Mouse (Mus musculus) C2C12 (cell line): ENCODE data around the gene Chrdl2. TPM values are rescaled to one million over a fixed set of nuclear protein-coding genes. Genes with fewer than 3 reads are reported as not detected.
A peak's percentile ranks its signal among the peaks of the same experiment; 100 is the strongest.

Source experiments
- H3K27me3 ChIP-seq: one replicate; pipeline ENCODE4 v1.6.1; 2011; ENCODE audit not compliant: control insufficient read depth, insufficient read depth, insufficient read length
- H3K36me3 ChIP-seq: one replicate; pipeline ENCODE4 v1.6.1; 2011; ENCODE audit not compliant: control insufficient read depth, insufficient read depth
- H3K4me3 ChIP-seq: one replicate; pipeline ENCODE4 v1.5.1; 2011; ENCODE audit warnings: mild to moderate bottlenecking, control low read depth; ENCODE audit not compliant: poor library complexity, insufficient read depth, severe bottlenecking
- H3K79me2 ChIP-seq: one replicate; pipeline ENCODE4 v1.6.1; 2011; ENCODE audit not compliant: control insufficient read depth, insufficient read depth
- H3K79me3 ChIP-seq: one replicate; pipeline ENCODE4 v1.6.1; 2011; ENCODE audit warnings: low read depth, control low read depth
- H3ac ChIP-seq: one replicate; pipeline ENCODE3; 2011; ENCODE audit warnings: low read depth; ENCODE audit not compliant: control insufficient read depth, insufficient read length
- CEBPB ChIP-seq: IDR thresholded peaks from one replicate; pipeline ENCODE4 v1.6.1; 2011; ENCODE audit warnings: low read depth, mild to moderate bottlenecking, control low read depth, moderate library complexity
- CTCF ChIP-seq: IDR thresholded peaks from one replicate; pipeline ENCODE4 v1.5.1; 2011; ENCODE audit not compliant: control insufficient read depth, insufficient read depth, insufficient read length
- FOSL1 ChIP-seq: IDR thresholded peaks from one replicate; pipeline ENCODE4 v1.8.0; 2011; ENCODE audit warnings: mild to moderate bottlenecking, low read length; ENCODE audit not compliant: poor library complexity, insufficient read depth, severe bottlenecking
- MAX ChIP-seq: IDR thresholded peaks from one replicate; pipeline ENCODE4 v1.6.1; 2011; ENCODE audit warnings: mild to moderate bottlenecking, control low read depth
- MYOD1 ChIP-seq: IDR thresholded peaks from one replicate; pipeline ENCODE4 v1.6.1; 2011; ENCODE audit warnings: low read depth; ENCODE audit not compliant: control insufficient read depth, insufficient read length
- MYOG ChIP-seq: IDR thresholded peaks from one replicate; pipeline ENCODE4 v1.6.1; 2011; ENCODE audit not compliant: control insufficient read depth, insufficient read length; ENCODE audit errors: extremely low read depth
- USF1 ChIP-seq: IDR thresholded peaks from one replicate; pipeline ENCODE4 v1.6.1; 2011; ENCODE audit warnings: low read depth, mild to moderate bottlenecking, control low read depth, moderate library complexity
- polyA plus RNA-seq: library from polyadenylated mRNA; unstranded; fragments of >200 nt; fragmentation: generic; extraction: Trizol; gene quantifications from one replicate; pipeline ENCODE4 v1.2.1, GENCODE M21; 2012; ENCODE audit warnings: missing spikeins

Chrdl2 gene
- polyA plus RNA-seq, 1 experiment = not detected

DNA sequence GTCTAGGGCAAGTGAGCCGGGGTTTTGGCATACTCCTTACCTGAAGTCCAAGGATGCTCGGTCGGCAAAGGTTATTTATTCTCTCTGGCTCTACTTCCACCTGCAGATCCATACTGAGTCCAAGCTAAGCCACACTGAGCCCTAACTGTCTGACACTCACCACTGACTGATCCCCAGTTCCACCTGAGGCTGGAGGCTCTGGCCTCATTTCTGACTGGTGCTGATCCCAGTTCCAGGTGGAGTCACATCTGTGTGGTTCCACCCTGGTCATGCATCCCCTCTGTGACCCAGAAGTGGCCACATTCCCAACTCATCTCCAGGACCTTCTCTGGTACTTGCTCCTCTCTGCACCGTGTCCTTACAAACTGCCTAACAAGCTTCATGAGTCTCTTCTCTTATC lies 2.8 kb downstream of the Chrdl2 start:
- Histone ChIP-seq H3K79me2 (no peaks in the 10 kb centered on the region), H3K79me3 (no peaks in the 10 kb centered on the region), H3K4me3 (no peak overlapping the region), H3K36me3 (no peaks in the 10 kb centered on the region), H3K27me3 (peaks cover 74% of the 10 kb centered on the region), H3ac (no peak overlapping the region)
- no peak for TF ChIP-seq FOSL1
- no peak for TF ChIP-seq MYOG
- TF ChIP-seq CEBPB = no peak
- TF ChIP-seq MAX = no peak
- TF ChIP-seq USF1 = no peak
- TF ChIP-seq MYOD1 = no peak
- no peak for TF ChIP-seq CTCF

DNA sequence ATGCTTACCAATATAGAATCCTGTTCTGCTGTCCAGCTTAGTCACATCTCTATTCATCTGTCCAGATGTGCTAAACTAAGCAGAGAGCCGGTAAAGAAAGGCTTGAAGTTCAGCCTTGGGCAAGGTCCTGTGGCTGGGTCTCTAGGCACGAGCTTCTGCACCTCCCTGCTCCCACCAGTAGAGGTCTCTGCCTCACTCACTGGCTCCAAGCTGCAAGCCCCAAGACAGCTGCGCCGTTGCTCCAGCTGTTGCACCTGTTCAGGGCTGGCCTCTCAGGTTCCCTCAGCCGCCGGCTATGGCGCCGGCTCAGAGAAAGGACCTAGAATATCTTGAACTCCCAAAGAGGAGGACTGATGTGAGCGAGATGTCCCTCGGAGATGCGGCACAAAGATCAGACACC lies 3.7 kb downstream of the Chrdl2 start:
- peak; percentile 74 for TF ChIP-seq MYOD1
- peak; percentile 62 for TF ChIP-seq CTCF
- TF ChIP-seq USF1 = no peak
- Histone ChIP-seq H3K36me3 (no peaks in the 10 kb centered on the region), H3K4me3 (no peak overlapping the region), H3ac (no peak overlapping the region), H3K27me3 (peaks cover 77% of the 10 kb centered on the region), H3K79me3 (no peaks in the 10 kb centered on the region), H3K79me2 (no peaks in the 10 kb centered on the region)

DNA sequence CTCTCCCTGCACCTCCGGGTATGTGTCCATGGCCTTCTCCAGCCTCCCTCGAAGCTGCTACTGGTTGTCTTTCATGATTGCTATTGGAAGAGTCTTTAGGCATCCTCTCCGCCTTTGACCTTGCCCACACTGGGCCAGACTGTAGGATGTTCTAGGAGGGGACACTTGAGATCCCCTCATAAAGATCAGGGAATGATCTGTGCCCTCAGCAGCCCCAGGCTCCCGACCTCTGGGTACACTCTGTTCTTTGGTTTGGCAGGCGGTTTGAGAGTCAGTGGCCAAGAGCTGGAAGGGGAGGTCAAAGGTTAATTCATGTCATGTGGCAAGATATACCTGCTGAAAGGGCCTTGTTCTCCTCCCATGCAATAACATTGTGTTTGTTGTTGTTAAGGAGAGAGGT lies 4.7 kb downstream of the Chrdl2 start:
- Histone ChIP-seq H3K27me3 (peaks cover 66% of the 10 kb centered on the region), H3K36me3 (no peaks in the 10 kb centered on the region), H3ac (no peak overlapping the region), H3K79me2 (no peaks in the 10 kb centered on the region), H3K79me3 (no peaks in the 10 kb centered on the region), H3K4me3 (no peak overlapping the region)
- no peak for TF ChIP-seq CEBPB
- no peak for TF ChIP-seq MYOG
- no peak for TF ChIP-seq CTCF
- TF ChIP-seq MYOD1 = no peak
- no peak for TF ChIP-seq USF1
- TF ChIP-seq FOSL1 = no peak

DNA sequence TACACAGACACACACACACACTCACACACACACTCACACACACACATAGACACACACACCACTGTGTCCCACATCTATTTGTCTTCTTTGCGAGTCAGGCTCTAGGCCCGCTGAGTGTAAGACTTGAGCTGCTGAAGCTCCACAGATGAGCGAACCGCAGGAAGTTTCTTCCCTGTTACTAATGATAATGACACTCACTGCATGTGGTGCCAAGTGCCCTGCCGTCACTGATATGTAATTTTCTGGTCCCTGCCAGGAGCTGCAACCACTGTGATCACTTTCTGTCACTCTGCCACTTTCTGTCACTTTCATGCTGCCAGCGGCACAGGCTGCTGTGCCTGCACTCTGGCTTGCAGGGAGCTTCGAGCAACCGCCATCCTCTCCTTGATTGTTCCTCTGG lies 6.1 kb downstream of the Chrdl2 start:
- no peak for TF ChIP-seq MYOG
- TF ChIP-seq CTCF = no peak
- Histone ChIP-seq H3ac (no peak overlapping the region), H3K4me3 (no peak overlapping the region), H3K36me3 (no peaks in the 10 kb centered on the region), H3K27me3 (peaks cover 65% of the 10 kb centered on the region), H3K79me3 (no peaks in the 10 kb centered on the region), H3K79me2 (no peaks in the 10 kb centered on the region)

DNA sequence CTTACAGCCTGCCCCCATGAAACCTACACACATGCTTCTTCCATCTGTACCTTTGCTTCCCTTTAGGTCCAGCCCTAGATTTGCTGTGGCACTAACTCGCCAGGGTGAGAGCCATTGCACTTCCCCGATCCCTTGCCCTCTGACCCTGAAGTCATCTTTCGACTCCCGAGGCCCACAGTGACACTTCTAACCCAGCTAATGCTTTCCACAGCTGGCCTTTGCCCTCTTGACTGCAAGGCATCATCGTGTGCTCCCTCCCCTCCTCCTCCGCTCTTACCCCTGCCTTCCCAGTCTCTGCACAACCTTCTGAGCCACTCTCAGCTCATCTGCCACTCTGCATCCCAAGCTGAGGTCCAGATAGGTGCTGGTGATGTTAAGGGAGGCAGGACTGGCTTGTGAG lies 6.5 kb downstream of the Chrdl2 start:
- Histone ChIP-seq H3K79me3 (no peaks in the 10 kb centered on the region), H3ac (no peak overlapping the region), H3K79me2 (no peaks in the 10 kb centered on the region), H3K36me3 (no peaks in the 10 kb centered on the region), H3K4me3 (no peak overlapping the region), H3K27me3 (peaks cover 63% of the 10 kb centered on the region)
- no peak for TF ChIP-seq MYOG
- no peak for TF ChIP-seq CTCF
- TF ChIP-seq FOSL1 = no peak
- TF ChIP-seq MYOD1 = no peak
- TF ChIP-seq USF1 = no peak
- no peak for TF ChIP-seq CEBPB
- no peak for TF ChIP-seq MAX

DNA sequence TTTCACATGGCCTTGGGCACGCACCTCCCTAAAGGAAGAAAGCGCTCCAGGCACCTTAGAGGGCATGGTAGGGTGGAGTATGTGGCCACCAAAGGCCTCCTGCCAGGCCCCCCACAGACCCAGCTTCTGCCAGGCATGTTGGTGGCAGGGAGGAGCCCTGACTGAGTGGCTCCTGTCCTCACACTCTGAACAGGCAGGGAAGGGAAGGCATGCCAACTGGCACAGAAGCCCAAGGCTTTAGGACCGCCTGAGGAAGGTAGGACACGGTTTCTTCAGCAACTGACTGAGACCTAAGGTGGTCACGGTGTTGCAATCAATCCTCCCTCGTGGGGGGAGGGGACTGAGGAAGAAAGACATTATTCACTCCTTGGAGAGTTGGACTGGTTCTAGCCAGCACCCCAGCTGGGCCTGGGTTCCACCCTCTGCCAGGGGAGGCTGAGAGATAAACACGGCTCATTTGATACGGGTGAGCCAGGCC lies 8.2 kb downstream of the Chrdl2 start:
- H3K36me3 ChIP-seq = no peaks in the 10 kb centered on the region
- no peaks in the 10 kb centered on the region for H3K79me2 ChIP-seq
- H3K4me3 ChIP-seq = no peak overlapping the region
- TF ChIP-seq USF1 = no peak
- no peak for TF ChIP-seq MYOD1
- no peak for TF ChIP-seq MAX
- no peak for TF ChIP-seq CTCF
- no peak for TF ChIP-seq FOSL1
- no peak for TF ChIP-seq CEBPB
- TF ChIP-seq MYOG = no peak
- H3K79me3 ChIP-seq = no peaks in the 10 kb centered on the region
- peaks cover 60% of the 10 kb centered on the region for H3K27me3 ChIP-seq
- no peak overlapping the region for H3ac ChIP-seq

DNA sequence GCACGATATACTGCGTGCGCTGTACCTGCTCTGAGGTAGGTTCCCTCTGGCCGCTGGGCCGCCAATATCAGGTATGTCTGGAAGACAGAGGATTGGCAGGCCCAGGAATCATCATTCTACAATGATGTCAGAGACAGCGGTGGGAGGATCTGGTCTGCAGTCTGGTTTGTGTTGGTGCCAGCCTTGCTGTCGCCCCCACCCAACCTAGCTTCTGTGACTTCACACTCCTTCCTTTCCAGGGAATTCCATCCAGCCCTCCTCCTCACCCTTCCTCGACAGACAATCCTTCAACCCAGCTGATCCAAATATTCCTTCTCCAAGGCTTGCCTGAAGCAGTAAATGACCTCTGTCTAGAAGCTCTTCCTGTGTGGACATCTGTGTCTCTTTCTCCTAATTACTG lies 11.1 kb downstream of the Chrdl2 start:
- H3ac ChIP-seq = no peak overlapping the region
- H3K27me3 ChIP-seq = peaks cover 60% of the 10 kb centered on the region
- TF ChIP-seq MYOG = no peak
- TF ChIP-seq FOSL1 = no peak
- TF ChIP-seq CEBPB = no peak
- TF ChIP-seq USF1 = no peak
- TF ChIP-seq MAX = no peak
- no peak for TF ChIP-seq CTCF
- TF ChIP-seq MYOD1 = no peak
- H3K36me3 ChIP-seq = no peaks in the 10 kb centered on the region
- H3K79me2 ChIP-seq = no peaks in the 10 kb centered on the region
- H3K4me3 ChIP-seq = no peak overlapping the region
- no peaks in the 10 kb centered on the region for H3K79me3 ChIP-seq
